Mouse (Mus musculus) C2C12 (cell line): ENCODE measurements around the gene 4930426L09Rik. TPM values are rescaled to one million over a fixed set of nuclear protein-coding genes. Genes with fewer than 3 reads are reported as not detected.
A peak's percentile ranks its signal among the peaks of the same experiment; 100 is the strongest.

Source experiments
- H3K27me3 ChIP-seq: one replicate; pipeline ENCODE4 v1.6.1; 2011; ENCODE audit not compliant: control insufficient read depth, insufficient read depth, insufficient read length
- H3K36me3 ChIP-seq: one replicate; pipeline ENCODE4 v1.6.1; 2011; ENCODE audit not compliant: control insufficient read depth, insufficient read depth
- H3K4me3 ChIP-seq: one replicate; pipeline ENCODE4 v1.5.1; 2011; ENCODE audit warnings: mild to moderate bottlenecking, control low read depth; ENCODE audit not compliant: poor library complexity, insufficient read depth, severe bottlenecking
- H3K79me2 ChIP-seq: one replicate; pipeline ENCODE4 v1.6.1; 2011; ENCODE audit not compliant: control insufficient read depth, insufficient read depth
- H3K79me3 ChIP-seq: one replicate; pipeline ENCODE4 v1.6.1; 2011; ENCODE audit warnings: low read depth, control low read depth
- H3ac ChIP-seq: one replicate; pipeline ENCODE3; 2011; ENCODE audit warnings: low read depth; ENCODE audit not compliant: control insufficient read depth, insufficient read length
- CEBPB ChIP-seq: IDR thresholded peaks from one replicate; pipeline ENCODE4 v1.6.1; 2011; ENCODE audit warnings: low read depth, mild to moderate bottlenecking, control low read depth, moderate library complexity
- CTCF ChIP-seq: IDR thresholded peaks from one replicate; pipeline ENCODE4 v1.5.1; 2011; ENCODE audit not compliant: control insufficient read depth, insufficient read depth, insufficient read length
- FOSL1 ChIP-seq: IDR thresholded peaks from one replicate; pipeline ENCODE4 v1.8.0; 2011; ENCODE audit warnings: mild to moderate bottlenecking, low read length; ENCODE audit not compliant: poor library complexity, insufficient read depth, severe bottlenecking
- MAX ChIP-seq: IDR thresholded peaks from one replicate; pipeline ENCODE4 v1.6.1; 2011; ENCODE audit warnings: mild to moderate bottlenecking, control low read depth
- MYOD1 ChIP-seq: IDR thresholded peaks from one replicate; pipeline ENCODE4 v1.6.1; 2011; ENCODE audit warnings: low read depth; ENCODE audit not compliant: control insufficient read depth, insufficient read length
- MYOG ChIP-seq: IDR thresholded peaks from one replicate; pipeline ENCODE4 v1.6.1; 2011; ENCODE audit not compliant: control insufficient read depth, insufficient read length; ENCODE audit errors: extremely low read depth
- USF1 ChIP-seq: IDR thresholded peaks from one replicate; pipeline ENCODE4 v1.6.1; 2011; ENCODE audit warnings: low read depth, mild to moderate bottlenecking, control low read depth, moderate library complexity
- polyA plus RNA-seq: library from polyadenylated mRNA; unstranded; fragments of >200 nt; fragmentation: generic; extraction: Trizol; gene quantifications from one replicate; pipeline ENCODE4 v1.2.1, GENCODE M21; 2012; ENCODE audit warnings: missing spikeins

The 4930426L09Rik gene
- polyA plus RNA-seq, 1 experiment = 0.54 TPM

GRCm38 (mm10) chr2:18959008-18959407, 39.1 kb upstream of the 4930426L09Rik start:
- no peak overlapping the region for H3ac ChIP-seq
- H3K79me2 ChIP-seq = peaks cover 36% of the 10 kb centered on the region
- TF ChIP-seq USF1 (peak; percentile 73), CTCF (no peak)

GRCm38 (mm10) chr2:18959558-18959957, 38.6 kb upstream of the 4930426L09Rik start:
- peaks cover 36% of the 10 kb centered on the region for H3K79me2 ChIP-seq
- no peak for TF ChIP-seq MYOG
- no peak for TF ChIP-seq USF1
- H3K36me3 ChIP-seq = no peaks in the 10 kb centered on the region
- no peaks in the 10 kb centered on the region for H3K27me3 ChIP-seq
- H3K4me3 ChIP-seq = no peak overlapping the region
- H3ac ChIP-seq = no peak overlapping the region
- H3K79me3 ChIP-seq = peaks cover 4% of the 10 kb centered on the region

More at GRCm38 (mm10) chr2:18959008-18959407, 39.1 kb upstream of the 4930426L09Rik start:
- H3K27me3 ChIP-seq = no peaks in the 10 kb centered on the region
- no peak overlapping the region for H3K4me3 ChIP-seq
- H3K36me3 ChIP-seq = no peaks in the 10 kb centered on the region
- peaks cover 4% of the 10 kb centered on the region for H3K79me3 ChIP-seq

GRCm38 (mm10) chr2:18960376-18960973, 37.7 kb upstream of the 4930426L09Rik start:
- no peak overlapping the region for H3ac ChIP-seq
- no peaks in the 10 kb centered on the region for H3K27me3 ChIP-seq
- H3K79me3 ChIP-seq = peaks cover 6% of the 10 kb centered on the region
- H3K79me2 ChIP-seq = peaks cover 36% of the 10 kb centered on the region
- no peak for TF ChIP-seq USF1
- TF ChIP-seq MAX = no peak
- no peak for TF ChIP-seq CTCF
- TF ChIP-seq MYOG = no peak
- TF ChIP-seq MYOD1 = no peak
- no peak for TF ChIP-seq FOSL1
- no peak for TF ChIP-seq CEBPB
- H3K36me3 ChIP-seq = no peaks in the 10 kb centered on the region
- H3K4me3 ChIP-seq = no peak overlapping the region

- Histone ChIP-seq H3K36me3 (no peaks in the 10 kb centered on the region), H3ac (no peak overlapping the region), H3K79me2 (peaks cover 32% of the 10 kb centered on the region), H3K79me3 (peaks cover 6% of the 10 kb centered on the region), H3K4me3 (no peak overlapping the region), H3K27me3 (no peaks in the 10 kb centered on the region)
- TF ChIP-seq MYOD1 (no peak), MYOG (no peak), FOSL1 (no peak), CTCF (no peak), CEBPB (no peak), USF1 (no peak)
These were observed 35.6 kb upstream of the 4930426L09Rik start for GRCm38 (mm10) chr2:18962502-18962901.

- no peak overlapping the region for H3ac ChIP-seq
- H3K4me3 ChIP-seq = no peak overlapping the region
- H3K27me3 ChIP-seq = no peaks in the 10 kb centered on the region
- H3K79me3 ChIP-seq = peaks cover 6% of the 10 kb centered on the region
- no peaks in the 10 kb centered on the region for H3K36me3 ChIP-seq
- TF ChIP-seq MYOD1 (no peak), CTCF (no peak), MYOG (no peak), MAX (no peak), FOSL1 (no peak), CEBPB (no peak), USF1 (no peak)
- peaks cover 23% of the 10 kb centered on the region for H3K79me2 ChIP-seq
These were observed 34.7 kb upstream of the 4930426L09Rik start for GRCm38 (mm10) chr2:18963286-18964040.

GRCm38 (mm10) chr2:18965108-18965507, 33.0 kb upstream of the 4930426L09Rik start:
- TF ChIP-seq MYOG = no peak
- no peak for TF ChIP-seq MYOD1
- TF ChIP-seq CTCF = no peak
- no peak for TF ChIP-seq USF1
- TF ChIP-seq FOSL1 = no peak
- no peak for TF ChIP-seq MAX
- no peak for TF ChIP-seq CEBPB
- H3K4me3 ChIP-seq = no peak overlapping the region
- no peaks in the 10 kb centered on the region for H3K27me3 ChIP-seq
- H3ac ChIP-seq = no peak overlapping the region
- no peaks in the 10 kb centered on the region for H3K36me3 ChIP-seq
- peaks cover 33% of the 10 kb centered on the region for H3K79me2 ChIP-seq
- H3K79me3 ChIP-seq = peaks cover 8% of the 10 kb centered on the region
